Mouse (Mus musculus): ENCODE data around the gene Sgsm3.

Gene Sgsm3

DNA sequence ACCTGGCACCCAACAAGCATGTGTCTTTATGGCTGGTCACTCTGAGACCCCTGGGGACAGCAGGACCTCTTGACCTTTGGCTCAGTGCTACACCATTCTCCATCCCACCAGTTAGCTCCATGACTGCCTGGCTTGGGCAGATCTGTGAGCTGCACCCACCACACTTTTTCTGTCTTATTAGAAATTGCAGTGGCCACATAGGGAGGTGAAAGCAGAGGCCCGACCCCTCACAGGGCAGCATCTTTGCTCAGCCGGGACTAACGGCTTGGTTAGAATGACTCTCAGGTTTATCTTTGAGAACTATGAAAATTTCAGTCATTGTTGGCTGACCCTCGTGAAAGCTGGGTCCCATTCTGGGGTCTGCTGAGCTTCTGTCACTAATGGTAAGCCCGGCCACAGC is 49.3 kb downstream of the Sgsm3 start:
- DNase-seq (ENCODE audit: low spot score): no peak

DNA sequence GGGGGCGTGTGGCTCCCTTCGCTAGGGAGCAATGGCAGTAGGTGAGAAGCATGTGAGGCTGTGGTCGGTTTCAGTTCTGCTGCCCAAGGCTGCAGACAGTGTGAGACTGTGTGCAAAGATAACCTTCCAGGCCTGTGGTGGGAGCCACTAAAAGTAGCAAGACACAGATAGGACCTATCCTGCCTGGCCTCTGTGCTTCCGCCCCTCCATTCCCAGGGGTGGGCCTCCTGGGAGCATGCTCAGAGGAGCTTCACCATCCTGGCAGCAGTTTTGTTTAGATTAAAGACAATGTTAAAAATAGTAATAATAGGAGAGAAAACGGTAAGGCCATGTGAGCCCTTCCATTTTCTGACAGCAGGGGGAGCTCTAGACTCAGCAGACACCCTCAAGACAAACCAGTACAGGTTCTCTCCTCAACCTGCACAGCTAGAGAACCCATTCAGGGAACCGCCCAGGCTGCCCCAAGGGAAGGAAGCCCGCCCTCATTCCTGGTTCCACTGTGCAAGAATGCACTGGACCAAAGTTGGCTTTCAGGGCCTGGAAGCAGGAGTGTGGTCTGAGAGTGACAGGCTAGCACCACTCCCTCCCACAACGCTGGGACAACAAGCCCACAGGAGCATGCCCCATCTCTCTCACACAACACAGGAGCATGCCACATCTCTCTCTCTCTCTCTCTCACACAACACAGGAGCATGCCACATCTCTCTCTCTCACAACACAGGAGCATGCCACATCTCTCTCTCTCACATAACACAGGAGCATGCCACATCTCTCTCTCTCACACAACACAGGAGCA is 50.0 kb downstream of the Sgsm3 start:
- DNase-seq (ENCODE audit: low spot score): peak; percentile 74

DNA sequence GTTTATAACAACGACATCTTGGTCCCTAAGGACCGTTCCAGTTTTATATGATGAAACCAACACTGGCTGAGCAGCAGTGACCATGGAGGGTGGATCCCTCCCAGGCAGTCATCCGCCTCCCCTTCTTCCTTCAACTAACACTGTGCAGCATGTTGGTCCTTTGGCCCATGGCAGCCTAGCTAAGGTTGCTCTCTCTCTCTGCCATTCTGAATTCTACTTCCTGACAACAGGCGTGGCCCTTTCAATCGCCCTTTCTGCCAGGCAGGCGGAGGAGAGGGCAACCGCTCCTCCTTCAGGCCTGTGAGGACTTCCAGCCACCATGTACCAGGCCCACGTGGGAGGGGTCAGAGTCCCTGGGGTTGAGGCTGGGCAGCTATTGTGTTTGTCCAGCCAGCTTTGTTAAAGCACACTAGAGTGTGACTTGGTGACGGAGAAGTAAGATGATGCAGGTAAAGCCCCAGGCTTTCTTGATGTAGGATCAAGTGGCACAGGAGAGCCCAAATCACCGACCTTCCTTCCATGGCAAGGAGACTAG is 53.4 kb downstream of the Sgsm3 start:
- no peak for DNase-seq (ENCODE audit: low spot score)

GRCm38 (mm10) chr15:81031611-81032010 is 54.0 kb downstream of the Sgsm3 start:
- DNase-seq (ENCODE audit: low spot score): no peak

- DNase-seq (ENCODE audit: low spot score): peak; percentile 34
Measured at GRCm38 (mm10) chr15:81032941-81033629, 55.5 kb downstream of the Sgsm3 start.

DNA sequence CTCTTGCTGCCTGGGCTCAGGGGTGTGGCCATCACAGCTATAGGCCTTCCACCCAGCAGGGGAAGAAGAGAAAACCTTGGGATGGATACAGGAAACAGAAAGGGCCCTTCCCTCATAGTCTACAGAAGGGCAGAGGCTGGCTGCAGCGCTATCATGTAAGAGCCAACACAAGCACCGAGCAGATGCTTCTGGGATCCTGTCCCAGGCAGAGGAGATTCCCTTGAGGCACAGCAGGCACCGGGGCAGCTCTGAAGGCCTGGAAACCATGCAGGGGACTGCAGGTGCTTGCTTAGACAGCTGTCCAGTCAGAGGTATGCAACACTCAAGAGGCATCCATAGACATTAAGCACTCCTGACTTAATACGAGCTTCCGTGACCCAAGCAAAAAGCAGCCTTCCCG is 56.6 kb downstream of the Sgsm3 start:
- DNase-seq (ENCODE audit: low spot score): no peak

- peak; percentile 30 for DNase-seq (ENCODE audit: low spot score)
Measured at GRCm38 (mm10) chr15:81035417-81036162, 58.0 kb downstream of the Sgsm3 start.

DNA sequence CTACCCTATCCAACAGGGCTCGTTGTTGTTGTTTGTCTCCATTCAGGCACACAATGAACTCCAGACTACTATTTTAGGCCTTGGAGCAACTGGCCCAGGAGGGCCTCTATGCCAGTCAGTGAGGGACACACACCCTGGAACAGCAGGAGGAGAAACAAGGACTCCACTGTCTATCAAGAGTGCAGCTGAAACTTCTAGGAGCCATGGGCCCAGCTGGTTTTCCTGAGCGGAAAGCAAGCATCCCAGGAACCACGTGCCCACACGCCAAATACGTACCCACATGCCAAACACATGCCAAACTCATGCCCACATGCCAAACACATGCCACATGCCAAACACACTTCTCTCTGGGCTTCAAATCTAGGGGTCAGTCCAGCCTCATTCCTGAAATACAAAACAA is 60.9 kb downstream of the Sgsm3 start:
- no peak for DNase-seq (ENCODE audit: low spot score)

- DNase-seq (ENCODE audit: low spot score): no peak
Measured at GRCm38 (mm10) chr15:81041767-81042166, 64.2 kb downstream of the Sgsm3 start.

DNA sequence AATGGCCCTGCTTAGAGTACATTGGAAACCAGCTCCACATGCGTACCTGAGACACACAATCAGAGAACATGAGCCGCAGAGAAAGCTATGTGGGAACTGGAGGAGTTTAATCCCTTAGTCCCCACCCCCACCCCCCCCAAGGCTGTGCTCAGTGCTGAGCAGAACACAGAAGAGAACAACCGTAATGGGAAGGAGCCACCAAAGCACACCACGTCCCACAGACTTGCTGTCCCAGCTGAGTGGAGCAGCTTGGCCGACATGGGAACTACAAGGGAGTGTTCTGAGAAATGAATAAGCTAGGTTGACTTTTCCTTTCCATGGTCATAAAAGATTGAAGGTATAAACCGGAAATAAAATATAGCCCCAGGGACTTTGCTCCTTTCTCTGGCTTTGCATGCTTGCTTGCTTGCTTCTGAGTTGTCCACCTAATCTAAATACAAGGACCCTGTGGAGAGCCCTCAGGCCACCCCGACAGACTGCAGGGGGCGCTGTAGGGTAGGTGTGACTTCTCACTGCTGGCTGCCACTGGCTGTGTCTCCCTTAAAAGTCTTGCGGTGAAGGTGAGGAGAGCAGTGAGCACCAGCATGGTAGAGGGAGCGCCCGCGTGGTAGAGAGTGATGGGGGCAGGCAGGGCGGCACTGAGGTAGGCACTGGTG is 64.8 kb downstream of the Sgsm3 start:
- DNase-seq (ENCODE audit: low spot score): peak; percentile 39

DNA sequence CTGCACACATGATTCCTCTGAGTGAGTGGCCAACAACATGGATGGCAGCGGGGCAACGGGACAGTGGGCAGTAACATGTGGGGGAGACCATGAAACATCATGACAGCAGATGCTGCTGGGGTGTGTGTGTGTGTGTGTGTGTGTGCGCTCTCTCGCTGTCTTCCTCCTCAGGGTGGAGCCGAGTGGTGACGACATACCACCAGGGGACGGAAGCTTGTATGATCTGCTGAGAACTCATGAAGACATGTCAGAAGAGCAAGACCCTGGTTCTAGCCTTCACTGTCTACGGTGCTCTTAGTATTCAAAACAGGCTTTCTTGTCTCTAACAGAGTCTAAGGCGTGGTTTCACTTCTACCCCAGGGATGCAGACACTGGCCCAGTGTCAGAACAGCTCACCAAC is 66.9 kb downstream of the Sgsm3 start:
- DNase-seq (ENCODE audit: low spot score): no peak

DNA sequence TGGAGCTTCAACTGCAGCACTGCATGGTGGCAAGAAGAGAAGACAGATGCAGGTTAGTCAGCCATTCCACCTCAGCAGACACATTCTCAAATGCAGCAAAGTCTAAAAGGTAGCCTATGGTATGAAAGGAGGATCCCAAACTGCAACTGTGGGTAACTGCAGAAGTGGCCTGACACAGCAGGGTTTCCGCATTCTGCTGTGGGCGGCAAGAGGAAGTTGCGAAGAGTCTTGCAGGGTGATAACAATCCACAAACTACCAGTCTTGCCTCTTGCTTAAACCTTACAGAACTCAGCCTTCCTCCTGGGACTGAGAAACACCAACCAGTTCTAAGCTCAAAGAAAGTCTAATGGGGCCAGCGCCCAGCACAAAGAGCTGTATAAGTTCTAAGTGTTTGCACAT is 67.8 kb downstream of the Sgsm3 start:
- no peak for DNase-seq (ENCODE audit: low spot score)

DNA sequence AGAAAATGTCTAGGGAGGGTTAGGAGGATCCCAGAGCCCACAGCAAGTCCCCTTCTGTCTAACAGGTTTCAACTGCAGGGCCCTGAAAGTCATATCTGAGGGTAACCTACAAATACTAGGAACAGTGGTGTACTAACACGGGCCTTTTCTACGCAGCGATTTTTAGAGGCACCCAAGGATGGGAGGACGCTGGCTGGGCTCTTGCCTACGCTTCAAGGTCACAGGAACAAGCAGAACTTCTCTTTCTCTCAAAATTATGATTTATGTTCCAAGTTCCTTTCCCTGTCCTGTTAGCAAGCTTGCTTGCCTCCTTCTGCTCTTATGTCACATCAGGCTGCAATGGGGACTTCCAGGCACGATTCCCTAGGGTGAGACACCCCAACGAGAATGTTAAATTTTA is 68.5 kb downstream of the Sgsm3 start:
- no peak for DNase-seq (ENCODE audit: low spot score)

DNA sequence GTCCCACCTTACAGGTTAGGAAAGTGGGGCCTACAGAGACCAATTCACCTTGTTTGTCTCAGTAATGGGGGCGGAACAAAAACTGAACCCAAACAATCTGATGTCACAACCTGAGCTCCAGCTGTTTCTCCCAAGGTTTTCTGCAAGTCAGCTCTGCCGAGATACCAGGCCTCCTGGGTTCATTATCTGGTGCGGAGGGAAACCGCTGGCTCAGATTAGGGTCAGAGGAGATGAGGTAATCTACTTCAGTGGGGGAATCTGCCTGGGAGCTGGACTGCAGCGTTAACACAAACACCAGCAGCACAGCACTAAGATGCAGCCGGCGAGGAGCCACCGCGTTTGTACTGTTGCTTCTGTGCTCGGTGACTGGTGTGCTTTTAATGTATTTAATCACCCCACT is 69.9 kb downstream of the Sgsm3 start:
- DNase-seq (ENCODE audit: low spot score): no peak

GRCm38 (mm10) chr15:81049401-81050053 is 72.0 kb downstream of the Sgsm3 start:
- DNase-seq (ENCODE audit: low spot score): peak; percentile 55

DNA sequence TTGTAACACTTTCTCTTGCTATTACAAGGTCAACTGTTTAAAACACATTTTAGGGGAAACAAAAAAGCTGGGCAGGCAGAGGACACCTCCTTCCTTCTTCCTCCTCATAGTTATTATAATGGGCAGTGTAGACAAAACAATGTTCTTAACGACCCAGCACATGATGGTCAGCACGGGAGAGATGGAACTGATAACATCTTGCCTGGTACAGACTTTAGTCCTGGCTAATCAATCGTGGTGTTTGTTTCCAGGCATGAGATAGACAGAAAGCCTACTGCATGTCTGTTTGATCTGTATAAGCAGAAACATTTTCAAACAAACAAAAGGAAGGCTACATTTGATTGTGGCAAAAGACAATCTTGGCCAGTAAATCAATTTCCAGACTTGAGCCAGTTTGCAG is 72.9 kb downstream of the Sgsm3 start:
- DNase-seq (ENCODE audit: low spot score): no peak

GRCm38 (mm10) chr15:81052491-81052890 is 74.9 kb downstream of the Sgsm3 start:
- DNase-seq (ENCODE audit: low spot score): no peak

DNA sequence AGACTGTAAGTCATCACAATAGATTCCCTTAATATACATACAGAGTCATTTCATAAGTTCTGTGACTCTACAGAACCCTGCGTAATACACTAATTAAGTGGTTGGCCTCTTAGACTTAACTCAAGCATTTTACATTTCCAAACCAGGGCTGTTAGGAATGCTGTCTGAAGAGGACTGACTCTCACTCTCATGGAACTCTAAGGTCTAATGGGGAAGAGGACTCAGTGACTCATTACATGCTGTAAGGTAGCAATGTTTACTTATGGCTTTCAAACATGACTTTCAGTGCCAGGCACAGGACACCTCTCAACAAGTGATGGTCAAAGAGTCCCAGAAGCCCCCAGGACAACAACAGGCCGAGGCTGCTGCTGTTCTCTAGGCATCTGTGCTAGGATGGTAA is 77.9 kb downstream of the Sgsm3 start:
- no peak for DNase-seq (ENCODE audit: low spot score)

DNA sequence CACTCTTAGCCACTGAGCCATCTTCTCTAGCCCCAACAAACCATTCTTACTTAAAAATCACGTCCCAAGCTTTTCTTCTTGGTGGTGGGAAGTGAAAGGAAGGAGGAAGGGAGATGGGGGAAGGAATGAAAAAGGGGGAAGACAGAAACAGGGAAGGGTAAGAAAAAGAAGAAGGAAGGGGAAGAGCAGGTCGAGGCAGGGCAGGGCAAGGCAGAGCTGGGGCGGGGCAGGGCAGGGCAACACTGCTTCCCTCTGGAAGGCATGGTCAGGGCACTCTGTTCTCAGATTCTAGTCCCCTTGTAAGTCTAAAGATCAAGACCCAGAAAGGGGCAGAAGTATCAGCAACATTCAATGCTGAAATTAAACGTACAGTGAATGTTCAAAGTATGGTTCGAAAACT is 80.2 kb downstream of the Sgsm3 start:
- no peak for DNase-seq (ENCODE audit: low spot score)

DNA sequence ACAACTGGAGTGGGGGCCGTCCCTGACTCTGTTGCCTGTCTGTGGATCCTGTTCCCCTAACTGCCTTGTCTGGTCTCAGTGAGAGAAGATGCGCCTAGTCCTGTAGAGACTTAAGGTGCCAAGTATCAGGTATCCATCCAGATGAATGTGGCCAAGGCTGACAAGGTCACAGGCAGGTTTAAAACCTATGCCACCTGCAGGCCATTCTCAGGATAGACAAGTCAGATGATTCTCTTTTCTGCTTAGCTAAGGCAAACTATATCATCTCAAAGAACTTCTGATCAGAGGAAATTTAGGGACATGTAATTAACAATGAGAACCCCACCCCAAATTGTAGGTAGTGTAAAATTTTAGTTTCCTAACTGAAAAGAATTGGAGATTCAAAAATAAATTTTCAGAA is 83.4 kb downstream of the Sgsm3 start:
- DNase-seq (ENCODE audit: low spot score): no peak
